Mouse (Mus musculus): Measurements from ENCODE around the gene Atp2a3. TPM values are rescaled to one million over a fixed set of nuclear protein-coding genes. Genes with fewer than 3 reads are reported as not detected.

The Atp2a3 gene
- polyA plus RNA-seq, 1 experiment = 4.4 TPM

- Histone ChIP-seq H3K27ac (ENCODE audit: insufficient read depth, low read length) (no peak overlapping the region), H3K4me1 (ENCODE audit: control insufficient read depth, insufficient read depth, low read length) (no peaks in the 10 kb centered on the region), H3K4me3 (ENCODE audit: insufficient read depth, low read length) (no peak overlapping the region)
- TF ChIP-seq POLR2A (IDR thresholded peaks at IDR 0.05; ENCODE audit: extremely low read depth, insufficient read depth, low read length) (no peak), CTCF (IDR thresholded peaks at IDR 0.05; ENCODE audit: extremely low read depth, insufficient read depth, low read length) (no peak)
These were observed 36.8 kb downstream of the Atp2a3 start for GRCm38 (mm10) chr11:72997529-72998326.

- no peak within 1 kb of the TSS for H3K27ac ChIP-seq (ENCODE audit: insufficient read depth, low read length)
- TF ChIP-seq POLR2A (IDR thresholded peaks at IDR 0.05; ENCODE audit: extremely low read depth, insufficient read depth, low read length) (no peak), CTCF (IDR thresholded peaks at IDR 0.05; ENCODE audit: extremely low read depth, insufficient read depth, low read length) (no peak)
- H3K4me3 ChIP-seq (ENCODE audit: insufficient read depth, low read length) = no peak within 1 kb of the TSS
- no peaks in the 10 kb centered on the region for H3K4me1 ChIP-seq (ENCODE audit: control insufficient read depth, insufficient read depth, low read length)
These were observed 37.8 kb downstream of the Atp2a3 start, which contains the start of gene P2rx1 for GRCm38 (mm10) chr11:72998771-72999170. Gene P2rx1, plus strand, starts transcription at chr11:72999103.

- no peaks in the 10 kb centered on the region for H3K4me1 ChIP-seq (ENCODE audit: control insufficient read depth, insufficient read depth, low read length)
- no peak overlapping the region for H3K27ac ChIP-seq (ENCODE audit: insufficient read depth, low read length)
- TF ChIP-seq POLR2A (IDR thresholded peaks at IDR 0.05; ENCODE audit: extremely low read depth, insufficient read depth, low read length) = no peak
- peak; percentile 97 for TF ChIP-seq CTCF (IDR thresholded peaks at IDR 0.05; ENCODE audit: extremely low read depth, insufficient read depth, low read length)
- no peak overlapping the region for H3K4me3 ChIP-seq (ENCODE audit: insufficient read depth, low read length)
These were observed 40.1 kb downstream of the Atp2a3 start for GRCm38 (mm10) chr11:73001029-73001428.

- no peaks in the 10 kb centered on the region for H3K4me1 ChIP-seq (ENCODE audit: control insufficient read depth, insufficient read depth, low read length)
- H3K4me3 ChIP-seq (ENCODE audit: insufficient read depth, low read length) = no peak overlapping the region
- H3K27ac ChIP-seq (ENCODE audit: insufficient read depth, low read length) = no peak overlapping the region
- TF ChIP-seq CTCF (IDR thresholded peaks at IDR 0.05; ENCODE audit: extremely low read depth, insufficient read depth, low read length) = peak; percentile 88
- no peak for TF ChIP-seq POLR2A (IDR thresholded peaks at IDR 0.05; ENCODE audit: extremely low read depth, insufficient read depth, low read length)
These were observed 45.4 kb downstream of the Atp2a3 start for GRCm38 (mm10) chr11:73006377-73006776.

GRCm38 (mm10) chr11:73007113-73007512, 46.1 kb downstream of the Atp2a3 start:
- Histone ChIP-seq H3K4me3 (ENCODE audit: insufficient read depth, low read length) (no peak overlapping the region), H3K27ac (ENCODE audit: insufficient read depth, low read length) (no peak overlapping the region), H3K4me1 (ENCODE audit: control insufficient read depth, insufficient read depth, low read length) (no peaks in the 10 kb centered on the region)
- TF ChIP-seq CTCF (IDR thresholded peaks at IDR 0.05; ENCODE audit: extremely low read depth, insufficient read depth, low read length) (no peak), POLR2A (IDR thresholded peaks at IDR 0.05; ENCODE audit: extremely low read depth, insufficient read depth, low read length) (no peak)

GRCm38 (mm10) chr11:73007698-73008481, 46.9 kb downstream of the Atp2a3 start:
- no peak for TF ChIP-seq POLR2A (IDR thresholded peaks at IDR 0.05; ENCODE audit: extremely low read depth, insufficient read depth, low read length)
- TF ChIP-seq CTCF (IDR thresholded peaks at IDR 0.05; ENCODE audit: extremely low read depth, insufficient read depth, low read length) = peak; percentile 77
- H3K4me3 ChIP-seq (ENCODE audit: insufficient read depth, low read length) = no peak overlapping the region
- no peak overlapping the region for H3K27ac ChIP-seq (ENCODE audit: insufficient read depth, low read length)

GRCm38 (mm10) chr11:73008826-73009225, 47.9 kb downstream of the Atp2a3 start:
- TF ChIP-seq POLR2A (IDR thresholded peaks at IDR 0.05; ENCODE audit: extremely low read depth, insufficient read depth, low read length) (no peak), CTCF (IDR thresholded peaks at IDR 0.05; ENCODE audit: extremely low read depth, insufficient read depth, low read length) (no peak)
- Histone ChIP-seq H3K4me3 (ENCODE audit: insufficient read depth, low read length) (no peak overlapping the region), H3K27ac (ENCODE audit: insufficient read depth, low read length) (no peak overlapping the region), H3K4me1 (ENCODE audit: control insufficient read depth, insufficient read depth, low read length) (no peaks in the 10 kb centered on the region)

More at GRCm38 (mm10) chr11:73007698-73008481, 46.9 kb downstream of the Atp2a3 start:
- no peaks in the 10 kb centered on the region for H3K4me1 ChIP-seq (ENCODE audit: control insufficient read depth, insufficient read depth, low read length)

GRCm38 (mm10) chr11:73009531-73010274, 48.7 kb downstream of the Atp2a3 start:
- Histone ChIP-seq H3K27ac (ENCODE audit: insufficient read depth, low read length) (no peak overlapping the region), H3K4me1 (ENCODE audit: control insufficient read depth, insufficient read depth, low read length) (peaks cover 2% of the 10 kb centered on the region; the same call in 1 of the 2 replicates), H3K4me3 (ENCODE audit: insufficient read depth, low read length) (no peak overlapping the region)
- TF ChIP-seq POLR2A (IDR thresholded peaks at IDR 0.05; ENCODE audit: extremely low read depth, insufficient read depth, low read length) = no peak
- TF ChIP-seq CTCF (IDR thresholded peaks at IDR 0.05; ENCODE audit: extremely low read depth, insufficient read depth, low read length) = no peak

- Histone ChIP-seq H3K4me3 (ENCODE audit: insufficient read depth, low read length) (no peak overlapping the region), H3K27ac (ENCODE audit: insufficient read depth, low read length) (no peak overlapping the region), H3K4me1 (ENCODE audit: control insufficient read depth, insufficient read depth, low read length) (peaks cover 10% of the 10 kb centered on the region; the same call in 1 of the 2 replicates)
- TF ChIP-seq POLR2A (IDR thresholded peaks at IDR 0.05; ENCODE audit: extremely low read depth, insufficient read depth, low read length) (no peak), CTCF (IDR thresholded peaks at IDR 0.05; ENCODE audit: extremely low read depth, insufficient read depth, low read length) (no peak)
These were observed 53.0 kb downstream of the Atp2a3 start for GRCm38 (mm10) chr11:73013981-73014380.
